In the genomic region with DNA sequence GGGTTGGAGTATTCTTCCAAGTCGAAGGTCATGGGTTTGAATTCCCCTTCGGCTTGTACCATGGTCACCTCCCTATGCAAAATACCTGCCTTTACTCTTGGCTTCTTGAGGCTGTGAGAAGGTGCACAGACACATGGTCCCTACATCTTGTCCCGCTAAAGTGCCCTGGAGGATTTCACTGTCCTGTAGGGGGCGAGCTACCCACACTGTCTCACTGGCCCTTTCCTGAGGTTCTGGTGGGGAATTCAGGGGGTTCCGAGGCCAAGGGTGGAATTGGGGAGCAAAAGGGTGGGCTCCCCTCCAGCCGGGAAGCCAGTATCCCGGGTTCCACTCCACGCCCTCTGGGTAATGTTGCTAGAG, we compare ENCODE assay signal across 1 mouse cellular context.
TF ChIP-seq lines count a peak whose summit lies in the region.

No protein-coding gene starts in this region.

TF ChIP-seq in MEL, 35 proteins besides CTCF, POLR2A, EP300 and RAD21:
- TF ChIP-seq SMC3 (IDR thresholded peaks at IDR 0.05; ENCODE audit: low read depth, low read length): peak; percentile 15; the same call in 1 of the 2 replicates
